Mouse (Mus musculus) limb, embryonic 13.5 days (tissue): Measurements from ENCODE around the gene Krt34. TPM values are rescaled to one million over a fixed set of nuclear protein-coding genes. Genes with fewer than 3 reads are reported as not detected.
A peak's percentile ranks its signal among the peaks of the same experiment; 100 is the strongest.

Experiments
- ATAC-seq: fragments of 200-750 bp; cut with Nextera tagmentation; 2 replicates; pipeline ENCODE4 v1.8.0; 2017; ENCODE audit warnings: low read depth, moderate number of reproducible peaks, moderate TSS enrichment; ENCODE audit not compliant: low FRiP score
- H3K27ac ChIP-seq: fragments of 300-500 bp; sonication (generic); 2 replicates; pipeline ENCODE4 v1.5.1; 2015; ENCODE audit warnings: inconsistent platforms, mild to moderate bottlenecking, moderate library complexity
- H3K27me3 ChIP-seq: fragments of 300-500 bp; sonication (generic); 2 replicates; pipeline ENCODE4 v1.6.1; 2015; ENCODE audit warnings: mild to moderate bottlenecking, inconsistent platforms
- H3K36me3 ChIP-seq: fragments of 300-500 bp; sonication (generic); 2 replicates; pipeline ENCODE4 v1.6.1; 2015; ENCODE audit warnings: inconsistent platforms, mild to moderate bottlenecking, moderate library complexity
- H3K4me1 ChIP-seq: fragments of 300-500 bp; sonication (generic); 2 replicates; pipeline ENCODE4 v1.6.1; 2015; ENCODE audit warnings: inconsistent platforms
- H3K4me2 ChIP-seq: fragments of 300-500 bp; sonication (generic); replicated peaks from 2 replicates; pipeline ENCODE4 v1.6.1; 2015; ENCODE audit warnings: inconsistent platforms, mild to moderate bottlenecking, moderate library complexity
- H3K4me3 ChIP-seq: fragments of 300-500 bp; sonication (generic); 2 replicates; pipeline ENCODE4 v1.5.1; 2015; ENCODE audit warnings: moderate library complexity, mild to moderate bottlenecking, inconsistent platforms
- H3K9ac ChIP-seq: fragments of 300-500 bp; sonication (generic); 2 replicates; pipeline ENCODE4 v1.6.1; 2015; ENCODE audit warnings: mild to moderate bottlenecking, inconsistent platforms
- H3K9me3 ChIP-seq: fragments of 300-500 bp; sonication (generic); 2 replicates; pipeline ENCODE4 v1.6.1; 2016; ENCODE audit warnings: inconsistent platforms
- WGBS: fragments of 180-500 bp; shearing (Covaris S2); methylation state at CpG from one replicate; pipeline ENCODE4 v1.1.7; 2015; 5-methylcytosine and 5-hydroxymethylcytosine counted together
- polyA plus RNA-seq: library from polyadenylated mRNA; unstranded; fragments of >200 nt; fragmentation: Nextera tagmentation; extraction: Ambion mirVana; gene quantifications from 2 replicates; pipeline ENCODE4 v1.2.1, GENCODE M21; 2015

Krt34 gene
- polyA plus RNA-seq, 1 experiment from 2014 or later, result not detected

DNA sequence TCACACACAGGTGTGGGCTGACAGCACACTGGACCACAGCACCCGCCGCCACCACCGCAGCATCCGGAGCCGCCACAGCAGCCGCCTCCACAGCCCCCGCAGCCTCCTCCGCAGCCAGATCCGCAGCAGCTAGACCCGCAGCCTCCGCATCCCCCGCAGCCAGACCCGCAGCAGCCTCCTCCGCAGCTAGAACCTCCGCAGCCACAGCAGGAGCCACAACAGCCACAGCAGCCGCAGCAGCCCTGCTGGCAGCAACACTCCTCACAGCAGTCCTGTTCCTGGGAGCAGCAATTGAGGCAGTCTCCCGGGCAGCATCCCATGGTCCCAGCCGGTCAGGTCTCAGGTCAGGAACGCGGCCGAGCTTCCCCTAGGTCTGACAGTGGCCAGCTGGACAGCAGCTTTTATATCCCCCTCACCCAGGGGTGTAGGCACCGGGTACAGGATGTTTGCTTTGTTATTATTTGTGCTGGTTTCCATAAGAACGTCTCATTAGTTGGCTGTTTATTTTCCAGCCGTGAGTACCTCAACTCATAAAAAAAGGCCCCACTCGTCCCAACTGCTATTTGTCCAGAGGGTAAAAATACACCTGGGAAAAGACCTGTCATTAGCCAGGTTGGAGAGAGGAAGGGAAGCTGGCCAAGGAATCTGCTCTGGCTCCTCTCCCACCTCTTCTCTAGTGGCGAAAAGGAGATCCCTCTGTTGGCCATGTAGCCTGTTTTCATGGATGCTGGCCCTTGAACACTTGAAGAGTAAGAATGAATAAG, 47.6 kb downstream of the Krt34 start, which contains the start of gene Krtap17-1:
TSS of gene Krtap17-1 (minus strand) at position 375 of the 764 bp plus-strand sequence.
- WGBS, result 20% methylated on average over 26 of the region's 26 CpGs
- no peak for ATAC-seq
- H3K4me1 ChIP-seq, result peaks cover 11% of the 10 kb centered on the region
- H3K4me3 ChIP-seq, result peak within 1 kb of the TSS; percentile 15
- no peaks in the 10 kb centered on the region for H3K36me3 ChIP-seq
- H3K9ac ChIP-seq, result no peak within 1 kb of the TSS
- peak within 1 kb of the TSS; percentile 53 for H3K4me2 ChIP-seq
- no peaks in the 10 kb centered on the region for H3K9me3 ChIP-seq
- H3K27me3 ChIP-seq, result peaks cover 32% of the 10 kb centered on the region
- no peak within 1 kb of the TSS for H3K27ac ChIP-seq

DNA sequence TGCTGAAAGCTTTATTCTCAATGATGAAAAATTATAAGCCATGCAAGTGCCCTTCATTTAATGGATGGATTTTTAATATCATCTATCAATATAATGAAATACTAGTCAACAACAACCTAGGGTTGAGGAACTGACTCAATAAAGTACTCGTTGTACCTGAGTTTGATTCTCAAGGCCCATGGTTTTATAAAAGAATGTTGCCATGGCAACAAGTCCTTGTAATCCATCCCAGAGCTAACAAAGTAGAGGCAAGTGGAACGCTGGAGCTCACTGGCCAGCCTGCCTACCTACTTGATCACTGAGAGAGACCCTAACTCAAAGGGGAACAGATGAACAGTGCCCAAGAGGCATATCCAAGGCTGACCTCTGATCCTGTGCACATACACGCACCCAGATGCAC, 50.8 kb downstream of the Krt34 start:
- no peaks in the 10 kb centered on the region for H3K36me3 ChIP-seq
- peaks cover 29% of the 10 kb centered on the region for H3K27me3 ChIP-seq
- H3K4me1 ChIP-seq, result peaks cover 11% of the 10 kb centered on the region
- H3K9ac ChIP-seq, result no peak overlapping the region
- 75% methylated on average over 3 of the region's 3 CpGs for WGBS
- no peak overlapping the region for H3K4me3 ChIP-seq
- ATAC-seq, result no peak
- no peak overlapping the region for H3K4me2 ChIP-seq
- no peaks in the 10 kb centered on the region for H3K9me3 ChIP-seq
- no peak overlapping the region for H3K27ac ChIP-seq

DNA sequence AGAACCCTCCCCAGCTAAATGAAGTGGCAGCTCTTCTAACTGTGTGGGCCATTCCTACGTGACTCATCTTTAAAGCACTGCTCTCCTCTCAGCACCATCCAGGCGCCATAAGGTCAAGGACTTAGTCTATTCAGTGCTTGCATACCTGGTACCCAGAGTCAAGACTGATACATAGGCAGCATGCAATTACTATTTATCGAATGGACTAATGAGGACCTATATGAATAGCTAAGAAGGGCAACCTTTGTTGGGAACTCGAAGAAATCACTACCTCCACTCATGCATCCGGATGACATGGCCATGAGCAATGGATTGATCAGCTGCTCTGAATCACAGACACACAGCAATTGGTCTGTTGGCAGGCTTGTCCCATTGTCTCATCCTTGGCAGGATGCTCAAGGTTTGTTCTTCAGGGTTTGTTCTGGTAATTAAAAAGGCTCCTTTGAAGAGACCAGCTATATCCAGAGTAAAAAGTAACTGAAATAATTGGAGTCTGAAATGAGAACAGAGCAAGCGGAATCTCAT, 51.4 kb downstream of the Krt34 start:
- H3K27ac ChIP-seq, result no peak overlapping the region
- 86% methylated on average over 6 of the region's 6 CpGs for WGBS

DNA sequence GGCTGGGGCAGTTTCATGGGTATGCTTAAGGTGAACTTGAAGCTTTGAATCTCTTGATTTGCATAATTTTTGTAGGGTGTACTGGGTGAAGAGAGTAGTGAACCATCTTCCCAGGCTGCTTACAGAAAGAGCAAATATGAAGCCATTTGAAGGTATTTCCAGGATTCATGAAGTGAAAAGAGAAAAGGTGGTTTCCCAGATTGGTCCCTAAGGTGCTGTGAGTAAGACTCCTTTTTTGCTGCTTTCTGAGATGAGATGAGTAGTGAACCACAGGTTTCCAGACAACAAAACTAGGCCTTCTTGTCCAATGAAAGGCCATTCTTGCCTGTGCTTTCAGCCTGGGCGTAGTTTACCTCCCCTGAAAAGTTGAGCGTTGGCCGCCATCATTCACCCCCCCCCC, 52.8 kb downstream of the Krt34 start:
- H3K27ac ChIP-seq, result no peak overlapping the region
- H3K4me3 ChIP-seq, result no peak overlapping the region
- H3K9ac ChIP-seq, result no peak overlapping the region
- WGBS, result 91% methylated on average over 3 of the region's 3 CpGs
- H3K27me3 ChIP-seq, result peaks cover 15% of the 10 kb centered on the region
- peaks cover 3% of the 10 kb centered on the region for H3K4me1 ChIP-seq
- H3K4me2 ChIP-seq, result no peak overlapping the region
- H3K36me3 ChIP-seq, result no peaks in the 10 kb centered on the region
- H3K9me3 ChIP-seq, result no peaks in the 10 kb centered on the region
- ATAC-seq, result no peak

More for the DNA sequence above, 51.4 kb downstream of the Krt34 start:
- Histone ChIP-seq H3K36me3 (no peaks in the 10 kb centered on the region), H3K4me1 (peaks cover 11% of the 10 kb centered on the region), H3K4me3 (no peak overlapping the region), H3K4me2 (no peak overlapping the region), H3K27me3 (peaks cover 23% of the 10 kb centered on the region), H3K9me3 (no peaks in the 10 kb centered on the region), H3K9ac (no peak overlapping the region)
- no peak for ATAC-seq

Other genes with a start within 250 kb of the Krt34 start
- gene Gm11596, start 248.1 kb downstream of the Krt34 start, polyA plus RNA-seq, result not detected in 2 replicates
- gene Gm11569, start 242.6 kb downstream of the Krt34 start, polyA plus RNA-seq, result not detected in 2 replicates
- not detected in 2 replicates for gene Gm11554, start 237.1 kb downstream of the Krt34 start, polyA plus RNA-seq
- gene Krtap4-13, start 231.7 kb downstream of the Krt34 start, polyA plus RNA-seq, result not detected in 2 replicates
- not detected in 2 replicates for gene Gm11564, start 225.9 kb downstream of the Krt34 start, polyA plus RNA-seq
- gene 2300003K06Rik, start 203.5 kb downstream of the Krt34 start, polyA plus RNA-seq, result not detected in 2 replicates
- gene Krtap4-16, start 189.9 kb downstream of the Krt34 start, polyA plus RNA-seq, result not detected in 2 replicates
- gene Gm11568, start 183.6 kb downstream of the Krt34 start, polyA plus RNA-seq, result not detected in 2 replicates
- gene Gm11559, start 177.1 kb downstream of the Krt34 start, polyA plus RNA-seq, result not detected in 2 replicates
- gene Krtap9-1, start 168.2 kb downstream of the Krt34 start, polyA plus RNA-seq, result not detected in 2 replicates
- not detected in 2 replicates for gene Gm11567, start 162.4 kb downstream of the Krt34 start, polyA plus RNA-seq
- not detected in 2 replicates for gene Krtap31-1, start 133.6 kb downstream of the Krt34 start, polyA plus RNA-seq
- not detected in 2 replicates for gene Gm11565, start 126.8 kb downstream of the Krt34 start, polyA plus RNA-seq
- not detected in 2 replicates for gene Krtap31-2, start 105.3 kb downstream of the Krt34 start, polyA plus RNA-seq
- not detected in 2 replicates for gene Krtap9-5, start 93.1 kb downstream of the Krt34 start, polyA plus RNA-seq
- not detected in 2 replicates for gene Krtap29-1, start 62.5 kb downstream of the Krt34 start, polyA plus RNA-seq
- not detected in 2 replicates for gene Krtap16-1, start 55.0 kb downstream of the Krt34 start, polyA plus RNA-seq
- gene Krtap17-1, start 47.6 kb downstream of the Krt34 start, polyA plus RNA-seq, result 0.52 and 0.66 TPM in 2 replicates
- not detected in 2 replicates for gene Krt33a, start 25.3 kb downstream of the Krt34 start, polyA plus RNA-seq
- gene Krt33b, start 11.7 kb downstream of the Krt34 start, polyA plus RNA-seq, result 0.38 and 0.43 TPM in 2 replicates
- gene Krt31, start 9.0 kb upstream of the Krt34 start, polyA plus RNA-seq, result 0.11 TPM in 1 of 2 replicates, not detected in the other
- not detected in 2 replicates for gene Krt32, start 46.7 kb upstream of the Krt34 start, polyA plus RNA-seq
- gene Krt35, start 54.7 kb upstream of the Krt34 start, polyA plus RNA-seq, result 0.80 and 1.0 TPM in 2 replicates
- gene Krt36, start 64.1 kb upstream of the Krt34 start, polyA plus RNA-seq, result 0.14 TPM in 1 of 2 replicates, not detected in the other
- gene Krt13, start 80.0 kb upstream of the Krt34 start, polyA plus RNA-seq, result not detected in 2 replicates
- gene Krt15, start 94.4 kb upstream of the Krt34 start, polyA plus RNA-seq, result 151 and 172 TPM in 2 replicates
- gene Krt19, start 107.1 kb upstream of the Krt34 start, polyA plus RNA-seq, result 18.6 and 21.8 TPM in 2 replicates
- gene Krt9, start 151.7 kb upstream of the Krt34 start, polyA plus RNA-seq, result not detected in 2 replicates
- 275 and 306 TPM in 2 replicates for gene Krt14, start 166.0 kb upstream of the Krt34 start, polyA plus RNA-seq
- 0.13 and 0.19 TPM in 2 replicates for gene Krt16, start 207.3 kb upstream of the Krt34 start, polyA plus RNA-seq
- gene Krt17, start 219.5 kb upstream of the Krt34 start, polyA plus RNA-seq, result 43.9 and 52.1 TPM in 2 replicates
- not detected in 2 replicates for gene Krt42, start 228.3 kb upstream of the Krt34 start, polyA plus RNA-seq